Mouse (Mus musculus) midbrain, embryonic 16.5 days (tissue): ENCODE data around the gene Nudt19. TPM values are rescaled to one million over a fixed set of nuclear protein-coding genes. Genes with fewer than 3 reads are reported as not detected.
A peak's percentile ranks its signal among the peaks of the same experiment; 100 is the strongest.

Experiments
- ATAC-seq: fragments of 200-750 bp; cut with Nextera tagmentation; 2 replicates; pipeline ENCODE4 v1.8.0; 2017; ENCODE audit warnings: moderate TSS enrichment
- H3K27ac ChIP-seq: fragments of 300-500 bp; sonication (generic); 2 replicates; pipeline ENCODE4 v1.5.1; 2014; ENCODE audit warnings: mild to moderate bottlenecking, low read length, mixed read lengths
- H3K27me3 ChIP-seq: fragments of 300-500 bp; sonication (generic); 2 replicates; pipeline ENCODE4 v1.6.1; 2014; ENCODE audit warnings: low read depth, low read length, mixed read lengths; ENCODE audit not compliant: control insufficient read depth, insufficient read depth
- H3K36me3 ChIP-seq: fragments of 300-500 bp; sonication (generic); 2 replicates; pipeline ENCODE4 v1.6.1; 2014; ENCODE audit warnings: mild to moderate bottlenecking, low read length, moderate library complexity, mixed read lengths; ENCODE audit not compliant: control insufficient read depth, insufficient read depth
- H3K4me1 ChIP-seq: fragments of 300-500 bp; sonication (generic); 2 replicates; pipeline ENCODE4 v1.6.1; 2014; ENCODE audit warnings: mild to moderate bottlenecking, low read length, mixed read lengths; ENCODE audit not compliant: control insufficient read depth, insufficient read depth
- H3K4me2 ChIP-seq: fragments of 300-500 bp; sonication (generic); 2 replicates; pipeline ENCODE4 v1.6.1; 2014; ENCODE audit warnings: mild to moderate bottlenecking, low read length, mixed read lengths
- H3K4me3 ChIP-seq: fragments of 300-500 bp; sonication (generic); 2 replicates; pipeline ENCODE4 v1.5.1; 2014; ENCODE audit warnings: low read depth, mild to moderate bottlenecking, low read length, moderate library complexity, mixed read lengths
- H3K9ac ChIP-seq: fragments of 300-500 bp; sonication (generic); 2 replicates; pipeline ENCODE4 v1.6.1; 2014; ENCODE audit warnings: low read depth, low read length, mixed read lengths
- H3K9me3 ChIP-seq: fragments of 300-500 bp; sonication (generic); replicated peaks from 2 replicates; pipeline ENCODE4 v1.6.1; 2014; ENCODE audit warnings: mild to moderate bottlenecking, low read length, mixed read lengths; ENCODE audit not compliant: control insufficient read depth, poor library complexity, severe bottlenecking
- WGBS: fragments of 180-500 bp; shearing (Covaris S2); extraction: QIAGEN DNeasy Blood & Tissue Kit; methylation state at CpG from one replicate; pipeline ENCODE4 v1.1.7; 2014; 5-methylcytosine and 5-hydroxymethylcytosine counted together
- polyA plus RNA-seq: library from polyadenylated mRNA; unstranded; fragments of >200 nt; fragmentation: Nextera tagmentation; extraction: Ambion mirVana; gene quantifications from 2 replicates; pipeline ENCODE4 v1.2.1, GENCODE M21; 2015

Gene Nudt19
- 93.0 and 102 TPM in 2 replicates for polyA plus RNA-seq

DNA sequence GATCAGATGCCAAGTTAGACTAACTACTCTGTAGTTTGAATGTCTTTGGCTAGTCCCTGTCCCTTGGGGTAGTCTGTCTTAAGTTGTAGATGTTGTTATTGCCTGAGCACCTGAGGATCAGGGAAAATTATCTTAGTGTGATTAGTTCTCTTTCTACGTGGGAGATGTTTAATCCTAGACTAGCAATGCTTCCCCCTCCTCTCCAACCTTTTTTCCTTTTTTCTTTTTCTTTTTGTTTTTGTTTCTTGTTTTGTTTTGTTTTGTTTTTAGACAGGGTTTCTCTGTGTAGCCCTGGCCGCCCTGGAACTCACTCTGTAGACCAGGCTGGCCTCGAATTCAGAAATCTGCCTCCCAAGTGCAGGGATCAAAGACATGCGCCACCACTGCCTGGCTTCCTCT is at the start of gene Nudt19:
Gene Nudt19, minus strand, starts transcription at position 100 of the 399 bp plus-strand sequence.
- H3K36me3 ChIP-seq, result no peaks in the 10 kb centered on the region
- WGBS, result 65% methylated on average over 4 of the region's 4 CpGs
- no peak for ATAC-seq

DNA sequence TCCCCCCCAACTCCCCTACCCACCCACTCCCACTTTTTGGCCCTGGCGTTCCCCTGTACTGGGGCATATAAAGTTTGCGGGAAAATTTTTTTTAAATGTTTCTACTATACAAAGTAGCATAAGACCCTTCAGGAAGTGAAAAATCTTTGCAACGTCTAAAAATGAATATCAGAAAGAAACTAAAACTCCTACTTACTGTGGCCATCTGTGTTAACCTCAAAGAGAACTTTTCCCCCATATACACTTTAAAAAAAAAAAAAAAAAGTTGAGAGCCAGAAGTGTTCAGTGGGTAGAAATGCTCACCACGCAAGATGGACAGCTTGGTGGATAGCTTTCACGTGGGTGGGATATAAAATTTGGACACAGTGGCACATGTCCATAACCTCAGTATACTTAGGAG is 46.7 kb upstream of the Nudt19 start:
- Histone ChIP-seq H3K36me3 (peaks cover 11% of the 10 kb centered on the region), H3K4me2 (no peak overlapping the region), H3K9me3 (no peaks in the 10 kb centered on the region), H3K9ac (no peak overlapping the region), H3K4me3 (no peak overlapping the region), H3K27ac (no peak overlapping the region), H3K27me3 (no peaks in the 10 kb centered on the region), H3K4me1 (no peaks in the 10 kb centered on the region)
- ATAC-seq, result no peak
- 95% methylated on average over 5 of the region's 5 CpGs for WGBS

More for the DNA sequence above, at the start of gene Nudt19:
- H3K4me2 ChIP-seq, result peak within 1 kb of the TSS; percentile 93
- no peaks in the 10 kb centered on the region for H3K27me3 ChIP-seq
- peak within 1 kb of the TSS; percentile 93 for H3K9ac ChIP-seq
- no peaks in the 10 kb centered on the region for H3K9me3 ChIP-seq
- H3K4me1 ChIP-seq, result peaks cover 13% of the 10 kb centered on the region
- peak within 1 kb of the TSS; percentile 94 for H3K27ac ChIP-seq
- peak within 1 kb of the TSS; percentile 83 for H3K4me3 ChIP-seq

DNA sequence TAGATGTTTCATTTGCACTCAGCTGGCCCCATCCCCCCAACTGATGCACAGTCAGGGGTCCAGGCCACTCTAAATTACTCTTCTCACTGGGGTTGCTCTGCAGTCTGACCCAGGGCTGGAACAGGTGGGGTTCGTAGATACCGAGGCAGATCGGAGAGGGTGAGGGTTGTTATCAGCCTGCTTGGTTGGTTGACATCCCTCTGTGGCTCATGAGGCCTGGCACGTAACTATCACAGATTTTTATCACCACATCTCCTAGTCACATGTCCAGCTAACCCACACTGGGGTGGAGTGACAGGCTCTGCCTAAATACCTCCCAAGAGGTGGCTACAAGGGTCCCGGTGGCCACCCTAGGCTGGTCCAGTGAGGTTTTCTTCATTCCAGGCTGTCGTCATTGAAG is 45.0 kb upstream of the Nudt19 start:
- 93% methylated on average over 6 of the region's 6 CpGs for WGBS
- Histone ChIP-seq H3K9ac (no peak overlapping the region), H3K4me2 (no peak overlapping the region), H3K36me3 (peaks cover 11% of the 10 kb centered on the region), H3K4me1 (no peaks in the 10 kb centered on the region), H3K27me3 (no peaks in the 10 kb centered on the region), H3K27ac (no peak overlapping the region), H3K4me3 (no peak overlapping the region), H3K9me3 (no peaks in the 10 kb centered on the region)
- ATAC-seq, result no peak

DNA sequence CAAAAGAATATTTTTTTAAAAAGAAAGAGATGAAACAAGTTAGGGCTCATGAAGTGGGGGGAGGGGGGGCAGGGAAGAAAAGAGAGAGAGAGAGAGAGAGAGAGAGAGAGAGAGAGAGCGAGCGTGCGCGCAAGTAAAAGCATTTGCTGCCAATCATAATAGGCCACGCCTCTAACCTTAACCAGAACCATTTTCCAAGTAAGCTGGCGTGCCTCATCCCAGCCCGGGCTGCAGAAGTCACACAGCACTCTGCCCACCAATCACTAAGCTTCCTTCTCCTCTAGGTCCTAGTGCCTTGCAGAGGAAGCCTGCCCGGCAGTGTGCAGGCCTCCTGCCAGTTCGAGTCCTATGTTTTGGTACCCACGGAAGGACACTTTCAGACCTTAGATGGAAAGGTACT is 43.9 kb upstream of the Nudt19 start:
- H3K4me2 ChIP-seq, result no peak overlapping the region
- no peak overlapping the region for H3K4me3 ChIP-seq
- no peak for ATAC-seq
- no peaks in the 10 kb centered on the region for H3K9me3 ChIP-seq
- H3K9ac ChIP-seq, result no peak overlapping the region
- peaks cover 19% of the 10 kb centered on the region for H3K36me3 ChIP-seq
- WGBS, result 90% methylated on average over 10 of the region's 10 CpGs
- H3K4me1 ChIP-seq, result no peaks in the 10 kb centered on the region
- H3K27me3 ChIP-seq, result no peaks in the 10 kb centered on the region
- no peak overlapping the region for H3K27ac ChIP-seq

DNA sequence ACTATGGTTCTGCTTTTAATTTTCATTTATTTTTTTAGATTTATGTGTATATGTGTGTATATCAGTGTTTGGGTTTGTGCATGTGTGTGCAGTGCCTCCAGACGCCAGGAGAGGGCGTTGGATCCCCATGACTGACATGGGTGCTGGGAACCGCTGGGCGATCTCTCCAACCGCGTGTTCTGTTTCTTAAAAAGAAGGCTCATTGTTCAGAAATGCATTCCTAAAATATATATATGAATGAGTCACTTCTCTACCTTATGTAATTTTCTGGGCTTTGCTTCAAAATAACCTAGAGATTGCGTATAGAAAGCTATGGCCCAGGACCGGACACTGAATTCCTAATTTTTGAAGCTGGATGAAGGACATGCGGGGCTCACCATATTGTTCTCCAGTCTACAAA is 43.4 kb upstream of the Nudt19 start:
- H3K27me3 ChIP-seq, result no peaks in the 10 kb centered on the region
- no peak overlapping the region for H3K4me3 ChIP-seq
- H3K27ac ChIP-seq, result no peak overlapping the region
- H3K9me3 ChIP-seq, result no peaks in the 10 kb centered on the region
- H3K4me2 ChIP-seq, result no peak overlapping the region
- no peak overlapping the region for H3K9ac ChIP-seq
- H3K36me3 ChIP-seq, result peaks cover 19% of the 10 kb centered on the region
- no peaks in the 10 kb centered on the region for H3K4me1 ChIP-seq
- no peak for ATAC-seq
- 96% methylated on average over 9 of the region's 9 CpGs for WGBS

DNA sequence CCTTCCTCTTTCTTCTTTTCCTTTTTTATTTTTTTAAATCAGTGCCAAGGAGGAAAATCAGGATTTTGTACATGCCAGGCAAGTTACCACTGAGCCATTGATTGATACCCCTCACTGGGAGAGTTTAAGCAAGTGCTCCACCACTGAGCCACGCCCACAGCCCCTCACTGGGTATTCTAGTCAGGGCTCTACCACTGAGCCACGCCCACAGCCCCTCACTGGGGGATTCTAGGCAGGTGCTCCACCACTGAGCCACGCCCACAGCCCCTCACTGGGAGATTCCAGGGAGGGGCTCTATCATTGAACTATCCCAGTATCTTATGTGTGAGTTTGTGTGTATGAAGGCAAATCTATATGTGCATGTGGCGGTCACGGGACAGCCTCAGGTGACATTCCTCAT is 38.2 kb upstream of the Nudt19 start:
- WGBS, result 91% methylated on average over 5 of the region's 5 CpGs
- no peaks in the 10 kb centered on the region for H3K4me1 ChIP-seq
- no peak overlapping the region for H3K4me3 ChIP-seq
- no peaks in the 10 kb centered on the region for H3K27me3 ChIP-seq
- no peaks in the 10 kb centered on the region for H3K9me3 ChIP-seq
- no peak overlapping the region for H3K4me2 ChIP-seq
- H3K36me3 ChIP-seq, result peaks cover 17% of the 10 kb centered on the region
- H3K9ac ChIP-seq, result no peak overlapping the region
- H3K27ac ChIP-seq, result no peak overlapping the region
- no peak for ATAC-seq

DNA sequence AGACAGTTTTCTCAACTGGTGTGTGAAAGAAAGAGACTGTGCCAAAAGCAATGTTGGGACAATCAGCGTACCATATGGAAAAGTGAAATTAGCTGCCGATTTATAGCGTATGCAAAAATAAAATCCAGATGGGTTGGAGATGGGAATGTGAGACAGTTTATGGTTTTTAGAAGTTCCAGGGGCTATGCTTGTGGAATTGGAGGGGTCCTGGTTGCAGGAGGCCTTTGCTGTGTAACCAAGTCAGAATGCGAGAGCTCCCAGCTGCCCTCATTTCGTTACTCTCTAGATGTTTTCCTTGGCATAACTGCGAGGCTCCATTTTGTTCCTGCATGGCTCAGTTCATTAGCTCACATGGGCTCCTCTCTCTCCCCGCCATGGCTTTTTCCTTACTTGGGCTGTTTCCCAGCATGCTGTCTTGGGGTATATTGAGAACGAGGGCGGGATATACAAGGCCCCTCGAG is 34.7 kb upstream of the Nudt19 start:
- H3K4me3 ChIP-seq, result no peak overlapping the region
- no peak for ATAC-seq
- H3K4me2 ChIP-seq, result no peak overlapping the region
- WGBS, result 92% methylated on average over 10 of the region's 10 CpGs
- peaks cover 7% of the 10 kb centered on the region for H3K4me1 ChIP-seq
- H3K9me3 ChIP-seq, result no peaks in the 10 kb centered on the region
- H3K36me3 ChIP-seq, result peaks cover 14% of the 10 kb centered on the region
- H3K27me3 ChIP-seq, result no peaks in the 10 kb centered on the region
- H3K27ac ChIP-seq, result no peak overlapping the region
- no peak overlapping the region for H3K9ac ChIP-seq

DNA sequence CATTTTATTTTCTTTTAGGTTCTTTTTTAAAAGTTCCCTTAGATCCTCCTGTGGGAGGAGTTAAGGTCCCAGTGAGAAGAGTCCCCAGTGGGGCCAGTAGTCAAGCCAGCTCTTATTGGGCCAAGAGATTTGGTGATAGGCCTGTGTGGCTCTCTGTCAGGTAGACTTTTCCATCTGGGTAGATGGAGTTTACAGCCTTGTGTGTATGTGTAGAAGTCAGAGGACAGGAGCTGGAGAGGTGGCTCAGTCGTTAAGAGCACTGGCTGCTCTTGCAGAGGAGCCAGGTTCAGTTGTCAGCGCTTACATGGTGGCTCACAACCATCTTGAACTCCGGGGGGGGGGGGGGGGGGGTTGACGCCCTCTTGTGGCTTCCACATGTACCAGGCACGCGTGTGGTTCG is 33.4 kb upstream of the Nudt19 start:
- Histone ChIP-seq H3K4me2 (no peak overlapping the region), H3K9ac (no peak overlapping the region), H3K9me3 (no peaks in the 10 kb centered on the region), H3K27ac (no peak overlapping the region), H3K4me1 (peaks cover 17% of the 10 kb centered on the region), H3K36me3 (peaks cover 10% of the 10 kb centered on the region), H3K27me3 (peaks cover 6% of the 10 kb centered on the region), H3K4me3 (no peak overlapping the region)
- no peak for ATAC-seq
- 75% methylated on average over 6 of the region's 7 CpGs for WGBS

DNA sequence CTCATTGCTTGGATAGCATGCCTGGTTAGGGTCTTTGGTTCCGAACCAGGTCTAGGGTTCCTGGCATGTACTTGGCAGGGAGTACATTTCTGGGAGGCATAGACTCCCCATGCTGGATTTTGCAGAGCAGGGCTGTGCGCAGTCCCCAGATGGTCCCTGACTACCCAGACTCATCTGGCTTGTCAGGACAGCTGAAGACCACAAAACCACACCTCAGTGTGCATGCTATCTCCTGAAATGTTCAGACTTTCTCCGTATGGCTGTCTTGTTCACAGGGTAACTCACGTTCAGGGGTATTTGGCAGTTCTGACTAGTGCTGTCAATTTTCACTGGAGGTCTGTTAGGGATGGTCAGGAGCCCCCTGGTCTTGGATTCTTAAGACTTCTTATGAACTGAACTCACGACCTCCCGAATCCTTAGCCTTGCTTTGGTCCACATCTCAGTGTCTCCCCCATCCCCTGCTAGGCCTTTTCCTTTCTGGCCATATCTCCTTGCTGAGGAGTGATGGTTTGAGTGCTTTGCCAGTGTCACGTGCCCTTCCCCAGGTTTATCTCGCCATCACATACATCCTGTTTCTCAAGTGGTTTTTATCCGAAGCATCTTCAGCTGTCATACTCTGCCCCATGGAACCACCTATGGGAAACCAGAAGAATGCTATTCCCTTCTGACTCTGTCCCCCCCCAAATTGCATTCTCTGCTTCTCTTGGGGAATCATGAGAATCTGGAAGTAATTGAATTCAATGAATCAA is 32.8 kb upstream of the Nudt19 start:
- H3K4me1 ChIP-seq, result peaks cover 22% of the 10 kb centered on the region
- H3K27ac ChIP-seq, result no peak overlapping the region
- no peak overlapping the region for H3K4me2 ChIP-seq
- H3K9me3 ChIP-seq, result no peaks in the 10 kb centered on the region
- no peak overlapping the region for H3K9ac ChIP-seq
- peaks cover 12% of the 10 kb centered on the region for H3K27me3 ChIP-seq
- no peak for ATAC-seq
- peaks cover 10% of the 10 kb centered on the region for H3K36me3 ChIP-seq
- 92% methylated on average over 9 of the region's 9 CpGs for WGBS
- no peak overlapping the region for H3K4me3 ChIP-seq
